Mouse (Mus musculus): ENCODE data around the gene Shisa7.
A peak's percentile ranks its signal among the peaks of the same experiment; 100 is the strongest.
"Not testable (repeated sequence)": the region's sequence is repeated elsewhere in the genome, so short reads cannot be mapped to it uniquely, and the experiment has no call there.

Gene Shisa7

DNA sequence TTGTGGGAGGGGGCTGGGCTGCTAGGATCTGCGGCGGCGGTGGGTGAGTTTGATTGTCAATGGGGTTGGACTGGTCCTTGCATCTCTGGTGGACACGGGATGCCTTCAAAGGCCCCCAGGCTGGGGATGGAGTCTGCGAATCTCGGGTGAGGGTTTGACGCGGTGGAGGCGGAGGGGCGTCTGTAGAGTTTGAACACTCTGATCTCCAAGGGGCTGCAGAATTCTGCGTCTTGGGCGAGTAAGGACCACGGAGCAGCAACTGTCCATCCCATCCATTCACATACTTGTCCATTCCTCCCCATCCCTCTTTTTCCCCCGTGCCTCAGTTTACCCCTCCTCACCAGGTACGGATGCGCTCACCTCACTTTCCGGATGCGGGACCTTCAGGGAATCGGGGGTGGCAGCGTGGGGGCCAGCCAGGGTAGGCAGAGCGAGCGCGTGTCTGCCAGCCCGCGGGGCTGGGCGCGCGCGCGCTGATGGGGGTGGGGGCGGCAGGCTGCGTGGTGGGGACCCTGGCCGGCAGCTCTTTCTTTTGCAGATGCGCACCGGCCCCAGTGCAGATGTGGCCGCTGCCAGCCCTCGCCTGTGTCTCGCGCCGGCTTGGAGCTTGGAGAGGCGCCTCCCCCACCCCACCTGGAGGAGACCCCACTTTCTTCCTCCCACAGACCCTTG lies at the start of gene Shisa7:
Shisa7 (minus strand) TSS at position 452 of the 672 bp plus-strand sequence.
- peak; percentile 21 for DNase-seq

DNA sequence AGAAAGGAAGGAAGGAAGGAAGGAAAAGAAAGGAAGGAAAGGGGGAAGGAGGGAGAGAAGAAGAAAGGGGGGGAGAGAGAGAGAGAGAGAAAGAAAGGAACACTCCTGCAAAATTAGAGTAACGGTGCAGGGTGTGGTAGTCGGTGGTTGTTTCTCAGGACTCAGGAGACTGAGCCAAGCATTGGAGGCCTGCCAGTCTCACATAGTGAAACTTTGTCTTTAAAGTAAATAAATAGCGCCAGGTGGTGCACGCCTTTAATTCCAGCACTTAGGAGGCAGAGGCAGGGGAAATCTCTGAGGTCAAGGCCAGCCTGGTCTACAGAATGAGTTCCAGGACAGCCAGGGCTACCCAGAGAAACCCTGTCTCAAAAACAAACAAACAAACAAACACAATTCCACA lies 42.2 kb upstream of the Shisa7 start:
- no peak for DNase-seq

DNA sequence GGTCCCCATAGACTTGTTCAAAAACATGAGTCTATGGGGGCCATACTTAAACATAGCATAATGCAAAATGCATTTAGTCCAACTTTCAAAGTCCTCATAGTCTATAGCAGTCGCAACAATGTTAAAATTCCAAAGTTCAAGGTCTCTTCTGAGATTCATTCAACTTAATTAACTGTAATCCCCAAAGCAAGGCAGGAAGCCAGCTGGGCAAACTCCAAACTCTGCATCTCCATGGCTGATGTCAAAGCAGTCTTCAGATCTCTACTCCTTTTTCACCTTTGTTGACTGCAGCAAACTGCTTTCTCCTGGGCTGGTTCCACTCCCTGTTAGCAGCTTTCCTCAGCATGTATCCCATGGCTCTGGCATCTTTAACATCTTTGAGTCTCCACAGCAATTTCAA lies 34.5 kb upstream of the Shisa7 start:
- not testable (repeated sequence) for DNase-seq

DNA sequence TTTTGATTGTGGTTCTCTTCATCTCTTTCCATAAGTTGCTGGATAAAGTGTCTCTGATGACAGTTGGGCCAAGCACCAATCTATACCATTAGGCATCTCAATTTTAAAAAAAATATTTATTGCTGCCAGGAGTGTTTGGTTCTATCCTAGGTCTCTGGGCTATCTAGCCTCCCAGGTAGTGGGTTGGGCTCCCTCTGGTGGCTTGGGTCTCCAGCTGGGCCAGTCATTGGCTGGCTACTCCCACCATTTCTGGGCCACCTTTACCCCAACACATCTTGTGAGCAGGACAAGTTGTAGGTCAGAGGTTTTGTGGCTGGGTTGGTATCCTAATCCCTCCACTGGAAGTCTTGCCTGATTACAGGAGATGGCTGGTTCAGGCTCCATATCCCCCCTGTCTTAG lies 33.7 kb upstream of the Shisa7 start:
- DNase-seq: no peak

DNA sequence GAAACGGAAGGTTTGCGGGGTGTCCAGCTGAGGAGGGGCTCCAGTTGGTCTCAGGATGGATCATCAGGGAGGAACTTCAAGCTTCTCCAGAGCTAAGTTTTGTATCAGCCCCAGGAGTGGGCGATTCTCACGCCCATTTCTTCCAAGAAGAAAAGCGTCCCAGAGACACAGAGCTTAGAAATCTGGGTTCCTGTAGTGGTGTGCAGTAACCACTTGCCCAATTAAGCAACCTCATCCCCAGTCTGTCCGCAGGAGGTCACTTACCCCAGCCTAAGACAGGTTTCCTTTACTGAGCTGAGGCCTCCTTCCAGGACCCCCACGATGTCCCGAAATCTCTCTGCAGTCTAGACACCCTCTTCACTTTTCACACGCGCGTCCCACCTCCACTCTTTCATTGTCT lies 32.7 kb upstream of the Shisa7 start:
- no peak for DNase-seq

DNA sequence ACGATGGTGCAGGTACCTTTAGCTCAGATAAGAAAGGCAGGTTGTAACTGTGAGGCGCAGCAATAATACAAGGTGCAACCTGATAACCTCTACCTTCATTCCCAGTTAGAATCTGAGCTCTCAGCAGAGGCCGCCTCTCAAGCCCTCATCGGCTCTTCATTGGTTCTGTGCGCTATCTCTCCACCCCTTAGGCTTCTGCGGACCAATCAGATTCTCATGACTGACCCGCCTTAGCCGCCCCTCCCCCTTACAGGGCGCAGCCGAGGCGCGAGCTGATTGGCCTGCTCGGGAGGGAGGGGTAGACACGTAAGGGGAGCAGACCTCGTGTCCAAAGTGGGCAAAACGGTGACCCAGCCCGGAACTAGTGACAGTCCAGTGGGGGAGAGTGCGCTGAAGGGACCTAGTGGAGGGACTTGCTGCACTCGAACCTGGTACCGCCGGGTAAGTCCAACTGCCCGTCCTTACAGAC lies 32.3 kb upstream of the Shisa7 start, which contains the start of gene Isoc2a:
Isoc2a (plus strand) TSS at position 401 of the 469 bp plus-strand sequence.
- DNase-seq: peak; percentile 94

DNA sequence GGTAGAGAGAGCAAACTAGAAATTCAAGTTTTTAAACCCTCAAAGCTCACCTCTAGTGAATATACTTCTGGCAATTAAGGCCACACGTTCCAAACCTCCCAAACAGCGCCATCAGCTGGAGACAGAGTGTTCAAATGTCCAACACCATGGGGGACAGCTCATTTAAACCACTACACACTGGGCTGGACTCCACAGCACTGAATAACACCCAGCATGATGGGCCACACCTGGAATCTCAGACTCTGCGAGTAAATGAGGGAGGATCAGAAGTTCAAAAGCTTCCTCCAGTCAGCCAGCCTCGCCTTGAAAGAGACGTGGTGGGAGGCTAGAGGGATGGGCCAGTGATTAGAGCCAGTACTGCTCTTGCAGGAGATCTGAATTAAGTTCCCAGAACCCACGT lies 25.6 kb upstream of the Shisa7 start, which contains the start of gene Isoc2b:
Isoc2b (minus strand) TSS at position 126 of the 400 bp plus-strand sequence.
- no peak for DNase-seq

DNA sequence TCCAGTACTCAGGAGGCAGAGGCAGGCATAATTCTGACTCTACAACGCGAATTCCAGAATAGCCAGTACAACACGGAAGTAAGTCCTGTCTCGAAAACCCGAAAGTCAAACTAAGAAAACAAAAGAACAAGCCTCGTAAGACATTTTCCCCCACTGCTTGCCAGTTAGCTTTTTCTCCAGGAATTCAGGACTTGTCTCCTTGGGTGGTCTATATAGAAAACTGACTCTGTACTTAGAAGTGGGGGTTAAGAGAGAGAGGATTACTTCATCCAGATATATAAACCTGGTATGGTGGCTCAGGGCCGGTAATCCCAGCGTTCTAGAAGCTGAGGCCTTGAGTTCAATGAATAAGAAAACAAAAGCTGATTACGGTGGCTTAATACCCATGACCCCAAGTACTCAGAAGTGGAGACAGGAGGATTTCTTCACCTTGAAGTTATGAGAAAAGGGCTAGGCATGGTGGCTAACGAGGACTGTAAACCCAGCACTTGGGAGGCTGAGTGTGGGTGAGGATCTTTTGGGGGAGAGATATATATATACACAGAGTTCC lies 22.2 kb upstream of the Shisa7 start:
- no peak for DNase-seq

DNA sequence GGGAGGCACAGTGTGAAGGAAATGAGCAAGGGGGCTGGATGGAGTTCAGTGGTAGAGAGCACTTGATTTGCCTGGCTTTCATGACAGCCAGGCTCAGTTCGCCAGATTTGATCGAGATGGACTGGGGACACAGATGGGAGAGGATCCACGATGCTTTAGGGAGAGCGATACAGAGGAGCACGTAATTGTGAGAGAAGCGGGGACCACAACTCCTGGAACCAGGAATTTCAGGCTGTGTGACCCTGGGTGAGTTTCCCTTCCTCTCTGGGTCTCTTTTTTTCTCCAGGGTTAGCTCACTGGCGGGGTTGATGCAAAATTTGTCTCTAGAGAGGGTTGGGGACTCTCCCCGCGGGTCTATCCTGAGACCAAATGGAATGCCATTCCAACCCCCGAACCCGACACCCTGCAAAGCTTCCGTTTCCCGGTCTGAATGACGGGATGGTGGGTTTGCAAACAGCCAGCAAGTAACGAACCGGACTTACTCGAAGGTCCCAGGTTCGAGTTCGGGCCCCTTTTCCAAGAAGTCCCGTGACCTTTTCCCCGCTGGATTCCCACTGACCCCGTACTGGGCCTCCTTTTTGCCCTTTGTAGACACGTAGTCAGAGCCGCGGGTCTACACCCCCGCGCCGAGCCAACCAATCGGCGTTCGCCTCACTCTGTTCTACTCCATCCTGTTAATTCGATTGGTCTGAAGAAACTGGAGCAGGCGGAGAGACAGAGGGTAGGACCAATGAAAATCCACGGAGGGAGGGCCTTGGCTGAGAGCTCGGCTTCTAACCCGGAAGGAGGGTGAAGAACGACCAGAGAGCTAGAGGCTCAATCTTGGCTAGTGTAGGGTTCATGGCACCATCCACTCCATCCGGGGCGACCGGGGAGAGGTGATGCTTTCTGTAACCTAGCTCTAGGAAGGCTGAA lies 21.3 kb upstream of the Shisa7 start:
- peak; percentile 97 for DNase-seq

DNA sequence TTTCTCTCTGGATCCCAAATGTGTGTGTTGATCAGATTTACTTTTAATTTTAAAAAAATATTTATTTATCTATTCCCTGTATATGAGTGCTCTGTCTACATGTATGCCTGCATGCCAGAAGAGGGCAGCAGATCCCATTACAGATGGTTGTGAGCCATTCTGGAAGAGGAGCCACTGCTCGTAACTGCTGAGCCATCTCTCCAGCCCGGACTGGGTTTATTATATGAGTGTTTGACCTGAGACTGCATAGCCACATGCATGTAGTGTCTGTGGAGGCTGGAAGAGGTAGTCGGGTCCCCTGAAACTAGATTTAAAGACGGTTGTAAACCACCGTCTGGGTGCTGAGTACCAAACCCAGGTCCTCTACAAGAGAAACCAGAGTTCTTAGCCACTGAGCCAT lies 20.6 kb upstream of the Shisa7 start:
- peak; percentile 27 for DNase-seq

DNA sequence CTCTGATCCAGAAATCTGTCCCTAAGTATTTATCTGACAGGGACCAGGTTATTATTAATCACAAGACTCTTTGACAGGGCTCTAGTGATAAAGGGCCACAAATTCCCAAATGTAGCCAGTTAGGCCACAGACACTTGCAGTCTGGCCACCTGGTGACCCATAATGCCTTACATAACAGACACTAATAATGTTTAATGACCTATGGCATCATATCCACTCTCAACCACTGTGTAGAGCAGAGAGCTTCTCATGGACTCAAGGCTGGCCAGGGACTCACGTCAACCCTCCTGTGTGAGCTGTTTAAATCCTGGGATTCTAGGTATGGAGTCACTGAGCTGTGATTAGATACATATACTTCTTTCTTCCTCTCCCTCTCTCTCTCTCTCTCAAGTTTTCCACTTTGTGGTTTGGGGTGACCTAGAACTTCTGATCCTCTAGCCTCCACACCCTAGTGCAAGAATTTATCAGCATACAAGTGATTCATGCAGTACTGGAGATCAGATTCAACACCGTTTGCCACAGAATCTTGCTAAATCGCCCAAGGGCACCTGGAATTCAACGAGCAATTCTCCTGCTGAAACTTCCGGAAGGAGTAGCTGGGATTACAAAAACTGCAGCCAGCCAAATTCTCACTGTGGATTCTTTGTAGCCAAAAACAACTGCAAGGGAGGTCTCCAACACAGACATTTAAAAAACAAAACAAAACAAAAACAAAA lies 19.8 kb upstream of the Shisa7 start:
- no peak for DNase-seq

DNA sequence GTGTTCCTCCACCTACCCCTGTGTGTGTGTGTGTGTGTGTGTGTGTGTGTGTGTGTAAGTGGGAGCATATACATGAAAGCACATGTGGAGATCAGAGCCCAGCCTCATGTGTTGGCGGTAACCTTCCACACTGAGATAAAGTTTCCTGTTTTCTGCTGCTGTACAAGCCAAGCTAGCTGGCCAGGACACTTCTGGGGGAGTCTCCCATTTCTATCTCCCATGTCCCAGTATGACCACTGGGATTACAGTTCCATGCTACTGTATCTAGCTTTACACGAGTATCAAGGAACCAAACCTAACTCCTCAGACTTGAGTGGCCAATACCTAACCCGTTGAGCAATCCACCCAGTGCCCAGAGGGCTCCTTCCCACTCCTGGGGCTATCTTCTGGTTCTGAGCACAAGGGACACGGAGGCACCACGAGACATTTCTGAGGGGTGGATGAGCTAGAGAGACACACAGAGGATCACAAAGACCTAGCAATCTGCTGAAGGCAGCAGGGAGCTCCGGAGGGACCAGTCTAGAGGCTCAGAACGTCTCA lies 19.1 kb upstream of the Shisa7 start:
- DNase-seq: no peak

DNA sequence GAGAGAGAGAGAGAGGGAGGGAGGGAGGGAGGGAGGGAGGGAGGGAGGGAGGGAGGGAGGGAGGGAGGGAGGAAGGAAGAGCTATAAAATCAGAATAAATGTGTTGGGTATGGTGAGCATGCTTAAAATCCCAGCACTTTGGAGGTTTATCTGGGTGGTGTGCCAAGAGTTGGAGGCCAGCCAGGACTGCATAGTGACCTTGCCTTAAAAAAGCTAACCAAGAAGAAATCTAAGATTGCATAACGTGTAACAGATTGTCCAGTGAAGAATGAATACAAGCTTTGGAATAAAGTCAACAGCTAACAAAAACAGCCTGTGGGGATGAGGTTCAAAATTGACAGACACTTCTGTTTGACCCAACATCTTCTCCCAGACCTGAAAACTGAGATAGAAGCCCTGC lies 18.5 kb upstream of the Shisa7 start:
- no peak for DNase-seq

DNA sequence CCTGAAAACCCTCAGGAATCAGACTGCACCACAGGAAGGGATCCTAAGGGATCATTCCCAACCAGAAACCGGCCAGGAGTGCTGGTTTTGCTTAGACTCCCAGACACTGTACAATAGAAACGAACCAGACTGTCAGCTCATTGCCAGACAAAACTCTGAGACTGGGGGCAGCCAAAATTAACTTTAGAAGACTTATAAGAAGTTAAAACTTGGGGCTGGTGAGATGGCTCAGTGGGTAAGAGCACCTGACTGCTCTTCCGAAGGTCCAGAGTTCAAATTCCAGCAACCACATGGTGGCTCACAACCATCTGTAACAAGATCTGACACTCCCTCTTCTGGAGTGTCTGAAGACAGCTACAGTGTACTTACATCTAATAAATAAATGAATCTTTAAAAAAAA lies 16.4 kb upstream of the Shisa7 start:
- not testable (repeated sequence) for DNase-seq

DNA sequence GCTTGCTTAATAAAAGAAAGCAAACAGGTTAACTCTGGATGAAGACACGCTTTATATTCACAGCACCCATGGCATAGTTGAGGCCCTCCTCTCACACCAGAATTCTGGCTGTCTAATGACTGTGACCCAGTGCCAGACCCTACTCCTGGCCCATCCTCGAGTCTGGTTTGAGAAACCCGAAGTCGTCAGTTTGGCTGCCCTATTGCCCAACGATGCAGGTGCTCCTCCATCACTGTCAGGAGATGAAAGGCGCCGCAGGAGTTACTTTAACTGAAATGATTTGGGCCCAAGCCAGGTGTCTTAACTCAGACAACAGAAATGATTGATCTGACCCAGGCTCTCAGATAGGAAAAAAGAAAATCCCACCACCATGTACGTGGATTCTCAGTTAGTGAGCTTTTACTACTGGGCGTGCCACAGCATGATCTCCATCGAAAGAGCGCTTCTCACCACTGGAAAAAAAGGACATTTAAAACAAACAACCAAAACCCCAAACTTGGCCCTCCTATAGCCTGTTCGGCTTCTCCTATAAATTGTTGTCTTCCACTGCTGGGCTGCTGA lies 15.0 kb upstream of the Shisa7 start:
- no peak for DNase-seq

DNA sequence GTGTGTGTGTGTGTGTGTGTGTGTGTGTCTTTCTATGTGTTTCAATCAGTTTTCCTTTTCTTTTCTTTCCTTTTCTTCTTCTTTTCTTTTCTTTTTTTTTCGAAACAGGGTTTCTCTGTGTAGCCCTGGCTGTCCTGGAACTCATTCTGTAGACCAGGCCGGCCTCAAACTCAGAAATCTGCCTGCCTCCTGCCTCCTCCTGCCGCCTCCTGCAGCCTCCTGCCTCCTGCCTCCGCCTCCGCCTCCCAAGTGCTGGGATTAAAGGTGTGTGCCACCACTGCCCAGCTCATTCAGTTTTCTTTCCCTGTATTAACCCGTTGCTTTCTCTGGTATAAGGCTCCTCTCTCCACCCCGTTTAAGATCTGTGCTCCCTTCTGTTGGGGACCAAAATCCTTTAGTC lies 12.8 kb upstream of the Shisa7 start:
- no peak for DNase-seq

DNA sequence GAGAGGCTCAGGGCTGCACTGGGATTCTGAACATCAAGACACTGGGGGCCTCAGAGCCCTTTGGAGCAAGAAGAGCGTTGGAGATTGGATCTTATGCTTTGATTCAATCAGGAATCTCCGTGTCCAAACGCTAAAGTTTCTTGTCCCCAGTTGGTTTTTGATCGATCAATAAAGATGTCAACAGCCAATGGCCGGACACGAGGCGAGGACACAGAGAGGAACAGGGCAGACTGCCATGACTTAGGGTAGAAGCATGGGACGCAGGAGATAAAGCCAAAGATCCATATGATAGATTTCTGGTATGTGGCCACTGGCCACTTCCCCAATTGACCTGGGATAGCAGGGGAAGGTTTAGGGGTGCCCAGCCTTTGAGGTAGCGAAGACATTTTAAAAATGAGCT lies 12.0 kb upstream of the Shisa7 start:
- DNase-seq: no peak

DNA sequence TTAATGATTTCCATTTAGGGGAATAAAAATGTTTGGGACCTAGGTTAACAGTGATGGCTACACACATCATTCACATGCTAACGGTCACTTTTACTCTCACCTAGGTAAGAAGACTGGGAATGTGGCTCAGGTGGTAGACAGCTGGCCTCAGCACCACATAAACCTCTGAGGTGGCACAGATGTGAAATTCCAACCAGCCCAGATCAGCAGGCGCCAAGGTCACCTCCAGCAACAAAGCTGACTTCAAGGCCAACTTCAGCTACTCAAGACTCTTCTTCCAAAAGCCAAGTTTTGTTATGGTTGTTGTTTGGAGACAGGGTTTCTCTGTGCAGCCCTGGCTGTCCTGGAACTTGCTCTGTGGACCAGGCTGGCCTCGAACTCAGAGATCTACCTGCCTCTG lies 9.1 kb upstream of the Shisa7 start:
- DNase-seq: no peak

DNA sequence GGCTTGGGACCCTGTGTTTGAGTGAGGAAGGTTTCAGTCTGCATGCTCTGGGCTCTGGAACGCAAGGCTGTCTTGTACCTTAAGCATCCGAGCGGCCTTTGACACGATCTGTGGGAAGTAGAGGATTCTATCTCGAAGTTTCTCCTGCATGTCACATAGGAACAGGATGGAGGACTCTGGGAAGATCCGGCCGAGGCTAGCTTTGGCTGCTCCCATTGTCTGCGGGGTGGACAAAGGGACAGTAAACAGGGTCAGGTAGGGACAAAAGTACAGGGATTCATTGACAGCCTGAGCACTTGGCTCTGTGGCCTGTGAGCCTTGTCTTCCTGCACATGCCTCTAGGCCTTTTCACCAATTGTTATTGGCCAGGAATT lies 6.8 kb upstream of the Shisa7 start:
- DNase-seq: no peak

DNA sequence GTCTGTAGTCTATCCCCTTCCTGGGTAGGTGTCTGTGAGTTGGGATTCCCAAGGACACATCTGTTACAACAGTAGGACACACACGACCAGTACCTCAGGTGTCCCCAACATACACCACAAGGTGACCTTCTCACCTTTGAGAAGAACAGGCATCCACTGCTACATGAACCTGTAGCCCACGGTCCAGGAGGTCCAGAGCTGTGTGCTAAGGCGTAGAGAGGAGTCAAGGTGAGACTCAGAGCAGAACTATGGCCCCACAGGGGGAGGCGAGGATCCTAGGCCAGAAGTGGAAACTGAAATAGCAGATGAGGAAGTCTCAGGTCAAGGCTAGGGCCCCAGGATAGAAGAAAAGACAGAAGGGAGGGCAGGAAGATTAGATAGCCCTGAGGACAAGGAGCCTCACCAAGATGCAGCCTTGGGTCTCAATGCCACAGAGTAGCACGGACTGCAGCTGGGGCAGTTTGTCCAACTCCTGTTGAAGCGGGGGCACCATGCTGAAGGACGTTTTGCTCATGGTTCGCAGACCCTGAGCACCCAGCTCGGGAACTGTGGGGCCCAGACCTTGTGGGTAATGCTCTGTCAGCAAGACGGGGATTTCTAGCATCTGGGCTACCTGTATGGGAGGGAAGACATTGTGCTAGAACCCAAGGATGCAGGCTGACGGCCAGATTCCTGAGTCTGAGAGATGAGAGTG lies 6.3 kb upstream of the Shisa7 start:
- no peak for DNase-seq

DNA sequence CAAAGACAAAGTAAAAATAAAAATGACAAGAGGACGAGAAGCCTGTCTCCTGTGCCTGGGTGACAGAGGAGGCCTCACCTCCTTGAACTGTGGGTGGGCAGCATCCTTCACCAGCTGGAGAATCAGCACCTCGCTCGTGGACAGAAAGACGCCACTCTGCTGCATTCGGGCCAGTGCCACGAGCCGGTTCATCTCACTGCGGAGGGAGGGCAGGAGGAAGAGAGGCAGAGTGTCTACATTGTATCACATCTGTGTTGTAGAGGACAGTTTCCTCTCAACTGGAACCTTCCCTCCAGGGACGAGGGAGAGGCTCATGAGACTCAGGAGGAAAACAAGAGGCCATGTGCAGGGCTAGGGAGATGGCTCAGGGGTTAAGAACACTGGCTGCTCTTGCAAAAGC lies 4.9 kb upstream of the Shisa7 start:
- no peak for DNase-seq

DNA sequence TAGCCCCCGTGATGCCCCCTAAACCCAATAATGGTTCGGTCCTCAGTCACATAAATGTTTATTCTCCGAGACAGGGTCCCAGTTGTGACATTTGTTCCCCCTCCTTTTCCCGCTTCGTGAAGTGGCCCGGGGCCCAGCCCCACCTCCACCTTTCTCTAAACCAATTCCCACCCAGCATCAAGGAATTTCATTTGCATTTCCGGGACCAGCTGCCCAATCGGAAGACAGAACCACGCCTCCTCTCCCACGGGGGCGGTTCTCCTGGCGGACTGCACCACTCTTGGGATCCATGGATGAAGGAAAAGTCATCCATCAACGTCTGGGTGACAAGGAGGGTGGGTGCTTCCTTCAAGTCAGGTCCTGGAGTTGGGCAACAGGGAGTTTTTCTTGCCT lies 417 bp upstream of the Shisa7 start:
- peak; percentile 94 for DNase-seq

All from layer of hippocampus, adult 9-11 months (tissue).